Mouse (Mus musculus) C2C12 (cell line): Measurements from ENCODE around the gene Wdr24.

Experiments used
- CEBPB ChIP-seq: IDR thresholded peaks from one replicate; pipeline ENCODE4 v1.6.1; 2011; ENCODE audit warnings: low read depth, mild to moderate bottlenecking, control low read depth, moderate library complexity
- CTCF ChIP-seq: IDR thresholded peaks from one replicate; pipeline ENCODE4 v1.5.1; 2011; ENCODE audit not compliant: control insufficient read depth, insufficient read depth, insufficient read length
- MAX ChIP-seq: IDR thresholded peaks from one replicate; pipeline ENCODE4 v1.6.1; 2011; ENCODE audit warnings: mild to moderate bottlenecking, control low read depth
- USF1 ChIP-seq: IDR thresholded peaks from one replicate; pipeline ENCODE4 v1.6.1; 2011; ENCODE audit warnings: low read depth, mild to moderate bottlenecking, control low read depth, moderate library complexity

DNA sequence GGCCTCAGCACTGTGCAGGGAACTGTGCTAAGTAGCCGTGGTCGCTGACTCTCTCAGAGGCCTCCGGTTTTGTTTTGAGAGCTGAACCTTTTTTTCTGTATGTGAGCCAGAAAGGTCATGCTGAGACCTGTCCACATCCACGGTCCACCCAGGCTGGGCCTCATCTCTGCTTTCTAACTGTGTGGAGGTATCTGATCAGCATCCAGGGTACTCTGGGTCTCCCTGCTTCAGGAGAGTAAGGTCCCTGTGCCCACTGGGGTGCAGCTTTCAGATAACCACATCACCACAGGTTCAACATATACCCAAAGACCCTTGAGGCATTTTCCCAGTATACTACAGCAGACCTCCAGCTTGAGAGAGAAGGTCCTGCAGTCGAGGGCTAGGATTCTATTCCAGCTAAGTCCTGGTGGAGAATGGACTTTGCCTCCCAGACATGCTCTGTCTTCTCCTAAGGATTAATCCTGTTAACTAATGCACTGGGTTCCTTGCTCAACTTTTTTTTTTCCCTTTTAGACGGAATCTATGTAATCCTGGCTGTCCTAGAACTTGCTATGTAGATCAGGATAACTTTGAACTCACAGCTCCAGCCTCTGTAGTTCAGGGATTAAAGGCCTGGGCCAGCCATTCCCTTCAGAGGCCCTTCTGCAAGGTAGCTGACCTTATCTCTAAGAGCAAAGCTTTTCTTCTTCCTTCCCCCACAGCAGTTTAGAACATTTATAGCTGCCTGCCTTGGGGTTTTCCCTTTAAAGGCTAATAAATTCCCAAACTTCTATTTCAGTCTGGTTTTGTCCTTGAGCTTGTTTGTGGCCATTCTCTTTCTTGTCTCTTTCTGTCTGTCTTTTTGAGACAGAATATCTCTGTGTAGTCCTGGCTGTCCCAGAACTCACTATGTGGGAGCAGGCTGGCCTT lies 38.5 kb downstream of the Wdr24 start:
- TF ChIP-seq CTCF (no peak), USF1 (no peak), CEBPB (no peak), MAX (no peak)
